Mouse (Mus musculus): ENCODE measurements around the gene AY358078. TPM values are rescaled to one million over a fixed set of nuclear protein-coding genes. Genes with fewer than 3 reads are reported as not detected.
"Not testable (repeated sequence)": the region's sequence is repeated elsewhere in the genome, so short reads cannot be mapped to it uniquely, and the experiment has no call there.

AY358078 gene
- polyA plus RNA-seq, 1 experiment, result not detected

GRCm38 (mm10) chr14:51826625-51827024 is 26.8 kb downstream of the AY358078 start:
- H3K4me1 ChIP-seq (ENCODE audit: control insufficient read depth), result no peaks in the 10 kb centered on the region
- H3K4me3 ChIP-seq (replicated peaks), result no peak overlapping the region
- TF ChIP-seq TAL1 (IDR thresholded peaks at IDR 0.05; ENCODE audit: low read length), result no peak
- TF ChIP-seq GATA1 (IDR thresholded peaks at IDR 0.05; ENCODE audit: low read length), result no peak
- H3K36me3 ChIP-seq (ENCODE audit: control insufficient read depth), result no peaks in the 10 kb centered on the region
- H3K9me3 ChIP-seq (ENCODE audit: control insufficient read depth, low read length), result no peaks in the 10 kb centered on the region
- H3K27me3 ChIP-seq (ENCODE audit: control insufficient read depth), result no peaks in the 10 kb centered on the region

- not testable (repeated sequence) for H3K9me3 ChIP-seq (ENCODE audit: control insufficient read depth, low read length); H3K4me1 ChIP-seq (ENCODE audit: control insufficient read depth); H3K4me3 ChIP-seq (replicated peaks); H3K27me3 ChIP-seq (ENCODE audit: control insufficient read depth); H3K36me3 ChIP-seq (ENCODE audit: control insufficient read depth)
These were observed 28.0 kb downstream of the AY358078 start for GRCm38 (mm10) chr14:51827842-51828241.

DNA sequence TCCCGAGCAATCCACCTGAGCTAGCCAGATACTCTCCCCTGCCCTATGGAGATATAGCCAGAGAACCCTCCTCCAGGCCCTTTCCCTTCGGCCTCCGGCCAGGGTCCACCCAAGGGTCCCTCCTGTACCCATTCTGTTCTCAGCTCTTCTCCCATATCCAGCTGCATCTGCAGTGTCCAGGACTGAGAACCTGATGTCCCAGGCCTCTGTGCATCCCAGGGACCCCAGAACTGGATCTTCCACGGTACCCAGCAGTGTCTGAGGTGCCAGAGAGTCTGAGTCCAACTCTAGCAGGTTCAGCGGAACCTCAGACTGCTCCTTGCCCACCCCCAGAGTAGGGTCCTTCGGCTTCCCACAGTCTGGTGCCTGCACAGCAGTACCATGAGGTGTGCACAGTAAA is 29.3 kb downstream of the AY358078 start:
- H3K36me3 ChIP-seq (ENCODE audit: control insufficient read depth), result no peaks in the 10 kb centered on the region
- H3K9me3 ChIP-seq (ENCODE audit: control insufficient read depth, low read length), result no peaks in the 10 kb centered on the region
- no peaks in the 10 kb centered on the region for H3K4me1 ChIP-seq (ENCODE audit: control insufficient read depth)
- TF ChIP-seq TAL1 (IDR thresholded peaks at IDR 0.05; ENCODE audit: low read length) (no peak), GATA1 (IDR thresholded peaks at IDR 0.05; ENCODE audit: low read length) (no peak)
- H3K4me3 ChIP-seq (replicated peaks), result no peak overlapping the region
- no peaks in the 10 kb centered on the region for H3K27me3 ChIP-seq (ENCODE audit: control insufficient read depth)

DNA sequence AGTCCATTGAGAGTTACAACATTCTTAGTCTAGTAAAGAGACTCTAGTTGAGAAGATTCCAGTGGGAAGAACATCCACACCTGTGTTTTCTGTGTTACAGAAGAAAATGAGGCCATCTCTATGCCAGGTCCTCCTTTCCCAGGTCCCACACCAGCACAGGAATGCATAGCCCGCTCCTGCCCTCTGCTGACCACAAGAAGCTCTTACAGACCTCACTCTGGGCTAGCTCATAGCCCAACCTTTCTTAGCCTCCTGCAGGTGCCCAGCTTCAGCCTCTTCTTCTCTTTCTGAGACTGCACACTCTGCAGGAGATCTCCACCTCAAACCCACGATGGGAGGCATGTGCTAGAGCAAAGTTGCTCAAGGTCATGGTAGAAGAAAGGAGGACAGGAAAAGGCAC is 38.6 kb downstream of the AY358078 start:
- H3K36me3 ChIP-seq (ENCODE audit: control insufficient read depth); H3K9me3 ChIP-seq (ENCODE audit: control insufficient read depth, low read length); H3K4me1 ChIP-seq (ENCODE audit: control insufficient read depth); H3K4me3 ChIP-seq (replicated peaks); H3K27me3 ChIP-seq (ENCODE audit: control insufficient read depth): not testable (repeated sequence)

DNA sequence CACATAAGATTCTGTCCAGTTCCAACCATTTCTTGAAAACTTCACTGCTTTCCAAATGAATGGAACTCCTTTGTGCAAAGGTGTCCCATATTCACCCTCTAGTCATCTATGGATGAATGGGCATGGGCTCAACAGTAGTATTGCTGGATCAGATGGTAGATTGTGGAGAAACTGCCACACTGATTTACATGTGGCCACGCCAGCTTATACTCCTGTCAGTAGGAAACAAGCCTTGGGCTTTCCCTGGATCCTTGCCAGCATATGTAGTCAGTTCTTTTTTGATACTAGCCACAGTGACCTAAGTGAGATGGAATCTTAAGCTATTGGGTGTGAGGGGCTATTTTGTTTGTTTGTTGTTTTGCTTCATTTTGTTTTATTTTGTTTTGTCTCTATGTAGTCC is 42.4 kb downstream of the AY358078 start:
- no peak for TF ChIP-seq TAL1 (IDR thresholded peaks at IDR 0.05; ENCODE audit: low read length)
- TF ChIP-seq GATA1 (IDR thresholded peaks at IDR 0.05; ENCODE audit: low read length), result no peak
- no peaks in the 10 kb centered on the region for H3K9me3 ChIP-seq (ENCODE audit: control insufficient read depth, low read length)
- H3K27me3 ChIP-seq (ENCODE audit: control insufficient read depth), result no peaks in the 10 kb centered on the region
- H3K36me3 ChIP-seq (ENCODE audit: control insufficient read depth), result no peaks in the 10 kb centered on the region
- no peaks in the 10 kb centered on the region for H3K4me1 ChIP-seq (ENCODE audit: control insufficient read depth)
- H3K4me3 ChIP-seq (replicated peaks), result no peak overlapping the region

GRCm38 (mm10) chr14:51842781-51843180 is 42.9 kb downstream of the AY358078 start:
- TF ChIP-seq TAL1 (IDR thresholded peaks at IDR 0.05; ENCODE audit: low read length) (no peak), GATA1 (IDR thresholded peaks at IDR 0.05; ENCODE audit: low read length) (no peak)
- Histone ChIP-seq H3K4me3 (replicated peaks) (no peak overlapping the region), H3K27me3 (ENCODE audit: control insufficient read depth) (no peaks in the 10 kb centered on the region), H3K9me3 (ENCODE audit: control insufficient read depth, low read length) (no peaks in the 10 kb centered on the region), H3K36me3 (ENCODE audit: control insufficient read depth) (no peaks in the 10 kb centered on the region), H3K4me1 (ENCODE audit: control insufficient read depth) (no peaks in the 10 kb centered on the region)

DNA sequence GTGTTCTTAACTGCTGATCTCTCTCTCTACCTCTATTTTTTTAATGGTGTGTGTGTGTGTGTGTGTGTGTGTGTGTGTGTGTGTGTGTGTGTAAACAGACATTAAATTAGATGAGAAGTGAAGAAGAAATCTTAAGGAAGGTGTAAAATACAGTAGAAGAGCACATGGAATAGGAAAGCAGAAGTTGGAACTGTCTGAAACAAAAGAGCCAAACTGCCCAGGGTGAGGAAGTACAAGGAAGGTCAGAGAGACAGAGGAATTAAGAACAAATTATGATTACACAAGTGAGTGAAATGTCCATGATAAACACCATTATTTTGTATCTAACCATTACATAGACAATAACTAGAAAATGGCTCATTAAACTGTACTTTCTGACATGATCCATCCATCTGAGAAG is 44.0 kb downstream of the AY358078 start:
- Histone ChIP-seq H3K36me3 (ENCODE audit: control insufficient read depth) (no peaks in the 10 kb centered on the region), H3K4me1 (ENCODE audit: control insufficient read depth) (no peaks in the 10 kb centered on the region), H3K4me3 (replicated peaks) (no peak overlapping the region), H3K9me3 (ENCODE audit: control insufficient read depth, low read length) (no peaks in the 10 kb centered on the region), H3K27me3 (ENCODE audit: control insufficient read depth) (no peaks in the 10 kb centered on the region)
- TF ChIP-seq TAL1 (IDR thresholded peaks at IDR 0.05; ENCODE audit: low read length) (no peak), GATA1 (IDR thresholded peaks at IDR 0.05; ENCODE audit: low read length) (no peak)

- Histone ChIP-seq H3K36me3 (ENCODE audit: control insufficient read depth) (no peaks in the 10 kb centered on the region), H3K4me3 (replicated peaks) (no peak overlapping the region), H3K9me3 (ENCODE audit: control insufficient read depth, low read length) (no peaks in the 10 kb centered on the region), H3K27me3 (ENCODE audit: control insufficient read depth) (no peaks in the 10 kb centered on the region), H3K4me1 (ENCODE audit: control insufficient read depth) (no peaks in the 10 kb centered on the region)
- no peak for TF ChIP-seq GATA1 (IDR thresholded peaks at IDR 0.05; ENCODE audit: low read length)
- TF ChIP-seq TAL1 (IDR thresholded peaks at IDR 0.05; ENCODE audit: low read length), result no peak
These were observed 46.7 kb downstream of the AY358078 start for GRCm38 (mm10) chr14:51846566-51846965.

DNA sequence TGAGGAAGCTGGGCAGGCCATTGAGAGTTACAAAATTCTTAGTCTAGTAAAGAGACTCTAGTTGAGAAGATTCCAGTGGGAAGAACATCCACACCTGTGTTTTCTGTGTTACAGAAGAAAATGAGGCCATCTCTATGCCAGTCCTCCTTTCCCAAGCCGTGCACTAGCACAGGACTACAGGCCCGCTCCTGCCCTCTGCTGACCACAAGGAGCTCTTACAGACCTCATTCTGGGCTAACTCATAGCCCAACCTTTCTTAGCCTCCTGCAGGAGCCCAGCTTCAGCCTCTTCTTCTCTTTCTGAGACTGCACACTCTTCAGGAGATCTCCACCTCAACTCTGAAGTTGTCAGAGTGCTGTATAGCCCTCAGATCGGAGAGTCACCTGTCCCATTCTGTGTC is 51.2 kb downstream of the AY358078 start:
- not testable (repeated sequence) for H3K4me3 ChIP-seq (replicated peaks)

DNA sequence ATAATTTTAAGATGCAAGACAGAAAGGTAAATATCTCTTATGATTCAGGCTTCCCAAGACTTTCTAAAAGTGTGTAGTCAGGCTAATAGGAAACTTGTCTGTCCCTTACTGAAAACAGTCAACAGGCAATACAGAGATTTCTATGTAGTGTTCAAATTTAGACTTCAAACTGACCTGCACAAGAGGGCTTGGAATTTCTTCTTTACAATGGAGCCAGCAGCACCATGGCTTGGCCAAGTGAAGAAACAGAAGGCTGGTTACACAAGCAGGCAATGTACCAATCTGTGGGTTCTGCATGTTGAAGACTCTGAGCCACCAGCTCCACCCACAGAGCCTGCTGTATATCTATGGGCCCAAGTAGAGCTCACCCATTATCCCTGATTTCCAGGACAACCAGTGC is 53.6 kb downstream of the AY358078 start, which contains the start of gene Ear6:
TSS of gene Ear6 (plus strand) at position 301 of the 400 bp plus-strand sequence.
- Histone ChIP-seq H3K27me3 (ENCODE audit: control insufficient read depth) (no peaks in the 10 kb centered on the region), H3K4me3 (replicated peaks) (no peak within 1 kb of the TSS), H3K4me1 (ENCODE audit: control insufficient read depth) (no peaks in the 10 kb centered on the region), H3K9me3 (ENCODE audit: control insufficient read depth, low read length) (no peaks in the 10 kb centered on the region), H3K36me3 (ENCODE audit: control insufficient read depth) (no peaks in the 10 kb centered on the region)
- TF ChIP-seq TAL1 (IDR thresholded peaks at IDR 0.05; ENCODE audit: low read length) (no peak), GATA1 (IDR thresholded peaks at IDR 0.05; ENCODE audit: low read length) (no peak)

More for the DNA sequence above, 51.2 kb downstream of the AY358078 start:
- H3K36me3 ChIP-seq (ENCODE audit: control insufficient read depth); H3K4me1 ChIP-seq (ENCODE audit: control insufficient read depth); H3K27me3 ChIP-seq (ENCODE audit: control insufficient read depth); H3K9me3 ChIP-seq (ENCODE audit: control insufficient read depth, low read length): not testable (repeated sequence)

- H3K27me3 ChIP-seq (ENCODE audit: control insufficient read depth); H3K36me3 ChIP-seq (ENCODE audit: control insufficient read depth); H3K9me3 ChIP-seq (ENCODE audit: control insufficient read depth, low read length); H3K4me3 ChIP-seq (replicated peaks); H3K4me1 ChIP-seq (ENCODE audit: control insufficient read depth): not testable (repeated sequence)
These were observed 55.4 kb downstream of the AY358078 start for GRCm38 (mm10) chr14:51855280-51855679.

- not testable (repeated sequence) for H3K9me3 ChIP-seq (ENCODE audit: control insufficient read depth, low read length); H3K4me3 ChIP-seq (replicated peaks); H3K4me1 ChIP-seq (ENCODE audit: control insufficient read depth); H3K36me3 ChIP-seq (ENCODE audit: control insufficient read depth); H3K27me3 ChIP-seq (ENCODE audit: control insufficient read depth)
These were observed 63.8 kb downstream of the AY358078 start for GRCm38 (mm10) chr14:51863603-51864002.

Data from erythroblast, embryonic 14.5 days (primary cell).